Mouse (Mus musculus): ENCODE data around the gene Gm21992. TPM values are rescaled to one million over a fixed set of nuclear protein-coding genes. Genes with fewer than 3 reads are reported as not detected.
"Not testable (repeated sequence)": the region's sequence is repeated elsewhere in the genome, so short reads cannot be mapped to it uniquely, and the experiment has no call there.

The Gm21992 gene
- polyA plus RNA-seq, 1 experiment = 9.0 TPM

DNA sequence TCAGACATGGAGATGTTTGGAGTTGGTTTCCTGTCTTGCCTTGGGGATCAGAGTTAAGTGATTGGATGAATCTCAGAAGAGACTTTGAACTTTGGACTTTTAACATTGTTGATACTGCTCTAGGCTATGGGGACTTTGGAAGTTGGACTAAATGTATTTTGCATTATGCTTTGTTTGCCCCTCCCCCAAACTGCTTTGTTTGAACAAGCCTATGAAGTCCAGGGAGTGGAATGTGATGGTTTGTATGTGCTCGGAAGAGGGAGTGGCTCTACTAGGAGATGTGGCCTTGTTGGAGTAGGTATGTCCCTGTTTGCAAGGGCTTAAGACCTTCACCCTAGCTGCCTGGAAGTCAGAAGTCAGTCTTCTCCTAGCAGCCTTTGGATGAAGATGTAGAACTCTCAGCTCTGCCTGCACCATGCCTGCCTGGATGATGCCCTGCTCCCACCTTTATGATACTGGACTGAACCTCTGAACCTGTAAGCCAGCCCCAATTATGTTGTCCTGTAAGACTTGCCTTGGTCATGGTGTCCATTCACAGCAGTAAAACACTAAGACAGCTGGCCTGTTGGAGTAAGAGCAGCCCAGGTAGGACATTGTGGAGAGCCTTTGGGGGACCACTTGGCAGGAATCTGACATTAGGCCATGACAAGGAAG, 5.9 kb upstream of the Gm21992 start:
- H3K4me3 ChIP-seq (ENCODE audit: insufficient read depth, low read length) = no peak overlapping the region
- TF ChIP-seq POLR2A (IDR thresholded peaks at IDR 0.05; ENCODE audit: borderline replicate concordance, low read depth, low read length) = no peak
- no peak for TF ChIP-seq CTCF (IDR thresholded peaks at IDR 0.05; ENCODE audit: low read depth, low read length)
- no peak overlapping the region for H3K27ac ChIP-seq (ENCODE audit: insufficient read depth, low read depth, low read length)
- H3K4me1 ChIP-seq (ENCODE audit: control insufficient read depth, insufficient read depth, low read length) = no peaks in the 10 kb centered on the region

DNA sequence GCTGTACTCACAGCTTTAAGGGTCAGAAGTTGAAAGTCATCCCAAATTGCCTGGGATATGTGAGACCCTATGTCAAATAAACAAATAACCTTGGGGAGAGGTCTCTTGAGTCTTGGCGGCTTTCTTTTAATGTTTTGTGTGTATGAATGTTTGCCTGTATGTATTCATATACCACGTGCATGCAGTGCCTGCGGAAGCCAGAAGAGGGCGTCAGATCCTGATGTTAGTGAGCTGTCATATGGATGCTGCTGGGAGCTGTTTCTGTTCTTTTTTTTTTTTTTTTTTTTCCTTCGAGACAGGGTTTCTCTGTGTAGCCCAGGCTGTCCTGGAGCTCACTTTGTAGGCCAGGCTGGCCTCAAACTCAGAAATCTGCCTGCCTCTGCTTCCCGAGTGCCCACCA, 1.6 kb upstream of the Gm21992 start:
- Histone ChIP-seq H3K4me1 (ENCODE audit: control insufficient read depth, insufficient read depth, low read length) (peaks cover 5% of the 10 kb centered on the region), H3K27ac (ENCODE audit: insufficient read depth, low read depth, low read length) (no peak overlapping the region), H3K4me3 (ENCODE audit: insufficient read depth, low read length) (no peak overlapping the region)
- TF ChIP-seq POLR2A (IDR thresholded peaks at IDR 0.05; ENCODE audit: borderline replicate concordance, low read depth, low read length) (no peak), CTCF (IDR thresholded peaks at IDR 0.05; ENCODE audit: low read depth, low read length) (no peak)

DNA sequence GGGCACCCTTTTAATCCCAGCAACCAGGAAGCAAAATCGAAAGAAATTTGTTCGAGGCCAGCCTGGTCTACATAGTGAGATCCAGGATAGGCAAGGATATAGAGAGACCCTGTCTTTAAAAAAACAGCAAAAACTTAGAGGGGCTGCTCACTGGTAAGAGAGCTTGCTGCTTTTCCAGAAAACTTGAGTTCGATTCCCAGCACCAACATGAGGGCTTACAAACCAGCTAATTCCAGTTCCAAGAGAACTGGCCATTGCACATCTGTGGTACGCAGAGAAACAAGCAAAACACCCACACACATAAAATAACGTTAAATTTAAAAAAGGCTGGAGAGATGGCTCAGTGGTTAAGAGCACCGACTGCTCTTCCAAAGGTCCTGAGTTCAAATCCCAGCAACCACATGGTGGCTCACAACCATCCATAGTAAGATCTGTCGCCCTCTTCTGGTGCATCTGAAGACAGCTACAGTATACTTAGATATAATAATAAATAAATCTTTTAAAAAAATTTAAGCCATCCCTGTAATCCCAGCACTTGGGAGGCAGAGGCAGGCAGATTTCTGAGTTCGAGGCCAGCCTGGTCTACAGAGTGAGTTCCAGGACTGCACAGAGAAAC, 1.0 kb upstream of the Gm21992 start:
- peak overlapping the region; percentile 70 for H3K4me3 ChIP-seq (ENCODE audit: insufficient read depth, low read length)
- H3K4me1 ChIP-seq (ENCODE audit: control insufficient read depth, insufficient read depth, low read length) = not testable (repeated sequence)
- H3K27ac ChIP-seq (ENCODE audit: insufficient read depth, low read depth, low read length) = peak overlapping the region; percentile 80; the same call in 1 of the 2 replicates

DNA sequence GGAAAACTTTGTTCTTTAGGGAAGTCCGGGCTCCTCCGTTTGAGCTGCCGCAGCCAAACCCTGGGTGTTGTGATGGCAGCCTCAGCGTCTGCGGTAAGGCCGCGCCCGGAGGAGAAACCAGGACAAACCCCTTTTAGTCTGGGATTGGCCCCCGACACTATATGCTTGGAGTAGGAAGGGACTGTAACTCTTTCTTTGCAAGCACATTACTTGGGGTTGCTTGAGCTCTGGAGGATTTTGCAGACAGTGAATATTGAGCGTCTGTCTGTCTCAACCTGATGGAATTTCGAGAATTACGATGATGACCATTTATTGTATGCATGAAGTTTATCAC, 464 bp upstream of the Gm21992 start:
- Histone ChIP-seq H3K27ac (ENCODE audit: insufficient read depth, low read depth, low read length) (peak overlapping the region; percentile 80), H3K4me1 (ENCODE audit: control insufficient read depth, insufficient read depth, low read length) (peaks cover 10% of the 10 kb centered on the region), H3K4me3 (ENCODE audit: insufficient read depth, low read length) (peak overlapping the region; percentile 70)
- TF ChIP-seq POLR2A (IDR thresholded peaks at IDR 0.05; ENCODE audit: borderline replicate concordance, low read depth, low read length) (no peak; the same call in 1 of the 2 replicates), CTCF (IDR thresholded peaks at IDR 0.05; ENCODE audit: low read depth, low read length) (no peak)

DNA sequence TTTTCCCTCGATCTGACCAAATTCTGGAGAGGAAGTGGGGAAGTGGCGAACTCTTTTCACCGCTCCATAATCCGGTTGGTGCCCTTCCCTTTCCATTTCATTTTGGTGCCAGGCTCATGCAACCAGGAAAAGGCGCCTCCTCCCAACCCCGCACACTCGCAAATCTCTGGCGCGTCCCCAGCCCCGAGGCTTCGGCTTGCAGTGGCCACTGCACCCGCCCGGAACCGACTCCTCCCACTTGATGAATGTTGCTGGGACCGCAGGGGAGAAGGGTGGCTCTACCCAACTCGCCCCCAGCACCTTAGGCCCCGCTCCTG, 708 bp downstream of the Gm21992 start:
- no peak for TF ChIP-seq POLR2A (IDR thresholded peaks at IDR 0.05; ENCODE audit: borderline replicate concordance, low read depth, low read length)
- no peak for TF ChIP-seq CTCF (IDR thresholded peaks at IDR 0.05; ENCODE audit: low read depth, low read length)
- peaks cover 10% of the 10 kb centered on the region for H3K4me1 ChIP-seq (ENCODE audit: control insufficient read depth, insufficient read depth, low read length)
- peak overlapping the region; percentile 90 for H3K4me3 ChIP-seq (ENCODE audit: insufficient read depth, low read length)
- peak overlapping the region; percentile 71 for H3K27ac ChIP-seq (ENCODE audit: insufficient read depth, low read depth, low read length)

DNA sequence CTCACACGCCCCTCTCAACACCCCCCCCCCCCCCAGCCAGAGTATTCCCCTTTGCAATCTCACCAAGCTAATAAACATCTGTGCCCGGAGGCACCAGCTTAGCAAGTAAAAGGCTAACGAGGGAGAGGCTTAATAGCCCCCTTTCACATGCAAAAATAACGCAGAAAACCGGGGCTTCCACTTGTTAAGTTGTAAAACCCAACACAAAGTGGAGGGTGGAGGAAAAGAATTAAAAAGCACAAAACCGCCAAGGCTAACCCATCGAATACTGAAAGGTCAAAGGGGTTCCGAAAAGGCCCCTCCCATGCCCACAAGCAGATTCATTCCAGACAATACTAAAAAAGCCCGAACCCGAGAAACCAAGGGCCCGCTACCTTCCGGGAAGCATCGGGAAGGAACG, 1.1 kb downstream of the Gm21992 start:
- Histone ChIP-seq H3K4me1 (ENCODE audit: control insufficient read depth, insufficient read depth, low read length) (peaks cover 10% of the 10 kb centered on the region), H3K4me3 (ENCODE audit: insufficient read depth, low read length) (peak overlapping the region; percentile 90), H3K27ac (ENCODE audit: insufficient read depth, low read depth, low read length) (peak overlapping the region; percentile 71)
- TF ChIP-seq POLR2A (IDR thresholded peaks at IDR 0.05; ENCODE audit: borderline replicate concordance, low read depth, low read length) = no peak
- no peak for TF ChIP-seq CTCF (IDR thresholded peaks at IDR 0.05; ENCODE audit: low read depth, low read length)

DNA sequence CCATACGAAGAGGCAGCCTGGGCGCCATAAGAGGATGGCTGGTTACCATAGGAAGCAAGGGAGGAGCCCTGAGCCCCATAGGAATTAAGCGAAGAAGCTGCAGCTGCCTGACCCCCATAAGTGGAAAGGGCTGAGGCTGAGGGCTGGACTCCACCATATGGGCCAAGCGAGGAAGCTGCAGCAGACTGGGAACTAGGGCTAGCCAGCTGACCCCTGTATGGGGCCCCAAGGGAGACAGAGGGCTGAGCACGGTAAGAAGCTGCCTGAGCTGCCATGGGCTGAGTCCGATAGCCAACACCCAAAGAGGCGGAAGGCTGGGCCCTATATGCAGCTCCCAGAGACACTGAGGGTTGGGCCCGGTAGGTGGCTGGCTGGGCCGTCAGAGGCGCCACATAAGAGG, 8.1 kb downstream of the Gm21992 start:
- Histone ChIP-seq H3K4me1 (ENCODE audit: control insufficient read depth, insufficient read depth, low read length) (peaks cover 7% of the 10 kb centered on the region), H3K4me3 (ENCODE audit: insufficient read depth, low read length) (no peak overlapping the region), H3K27ac (ENCODE audit: insufficient read depth, low read depth, low read length) (no peak overlapping the region)
- no peak for TF ChIP-seq CTCF (IDR thresholded peaks at IDR 0.05; ENCODE audit: low read depth, low read length)
- no peak for TF ChIP-seq POLR2A (IDR thresholded peaks at IDR 0.05; ENCODE audit: borderline replicate concordance, low read depth, low read length)

DNA sequence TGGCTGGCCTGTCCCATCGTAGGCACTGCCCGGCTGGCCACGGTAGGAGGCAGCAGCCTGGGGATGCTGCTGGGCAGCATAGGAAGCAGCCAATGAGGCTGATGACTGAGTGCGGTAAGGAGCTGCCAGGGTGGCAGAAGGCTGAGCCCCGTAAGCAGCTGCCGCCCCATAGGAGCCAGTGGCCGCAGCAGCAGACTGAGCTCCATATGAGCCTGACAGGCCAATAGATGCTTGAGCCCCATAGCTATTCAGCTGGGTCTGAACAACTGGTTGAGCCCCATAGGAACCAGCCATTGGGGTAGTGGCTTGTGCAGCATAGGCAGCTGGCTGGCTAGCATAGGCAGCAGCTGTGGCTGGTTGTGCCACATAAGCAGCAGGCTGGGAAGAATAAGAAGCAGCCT, 8.7 kb downstream of the Gm21992 start:
- no peak for TF ChIP-seq POLR2A (IDR thresholded peaks at IDR 0.05; ENCODE audit: borderline replicate concordance, low read depth, low read length)
- TF ChIP-seq CTCF (IDR thresholded peaks at IDR 0.05; ENCODE audit: low read depth, low read length) = no peak
- no peak overlapping the region for H3K27ac ChIP-seq (ENCODE audit: insufficient read depth, low read depth, low read length)
- H3K4me3 ChIP-seq (ENCODE audit: insufficient read depth, low read length) = no peak overlapping the region
- H3K4me1 ChIP-seq (ENCODE audit: control insufficient read depth, insufficient read depth, low read length) = peaks cover 2% of the 10 kb centered on the region

DNA sequence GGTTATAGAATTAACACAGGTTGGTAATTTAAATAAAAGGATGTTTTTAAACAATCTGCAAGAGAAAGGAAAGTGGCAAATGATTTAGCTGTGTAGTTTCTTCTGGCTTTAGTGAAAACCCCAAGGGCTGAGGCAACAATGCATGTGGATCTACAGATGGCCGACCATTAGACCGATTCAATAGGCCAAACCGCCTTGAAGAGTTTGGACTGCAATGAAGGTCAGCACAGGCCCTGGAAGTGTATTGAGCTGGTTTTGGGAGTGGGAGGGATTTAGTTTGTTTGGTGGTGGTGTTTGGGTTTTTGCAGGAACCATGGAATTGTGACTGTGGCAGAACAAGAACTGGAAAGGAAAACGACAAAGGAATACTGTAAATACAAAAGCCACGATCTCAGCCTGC, 12.3 kb downstream of the Gm21992 start:
- TF ChIP-seq POLR2A (IDR thresholded peaks at IDR 0.05; ENCODE audit: borderline replicate concordance, low read depth, low read length) (no peak), CTCF (IDR thresholded peaks at IDR 0.05; ENCODE audit: low read depth, low read length) (no peak)
- H3K4me3 ChIP-seq (ENCODE audit: insufficient read depth, low read length) = no peak overlapping the region
- no peak overlapping the region for H3K27ac ChIP-seq (ENCODE audit: insufficient read depth, low read depth, low read length)
- H3K4me1 ChIP-seq (ENCODE audit: control insufficient read depth, insufficient read depth, low read length) = peaks cover 4% of the 10 kb centered on the region

DNA sequence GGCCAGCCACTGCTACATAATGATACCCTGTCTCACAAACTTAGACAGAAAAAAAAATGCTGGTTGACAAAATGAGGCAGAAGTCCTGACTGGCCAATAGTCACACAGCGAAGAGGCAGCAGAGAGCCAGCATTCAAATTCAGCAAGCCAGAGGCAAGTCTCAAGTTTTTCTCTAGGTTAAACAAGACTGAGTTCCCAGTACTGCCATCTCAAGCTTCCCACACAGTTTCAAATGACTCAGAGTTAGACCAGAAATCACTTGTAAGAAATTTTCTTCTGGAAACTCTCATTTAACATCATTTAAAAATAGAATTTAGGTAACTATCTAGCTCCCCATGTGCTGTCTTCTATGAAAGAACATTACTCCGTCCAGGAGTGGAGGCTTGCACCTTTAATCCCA, 13.6 kb downstream of the Gm21992 start:
- H3K4me3 ChIP-seq (ENCODE audit: insufficient read depth, low read length) = no peak overlapping the region
- H3K27ac ChIP-seq (ENCODE audit: insufficient read depth, low read depth, low read length) = no peak overlapping the region
- TF ChIP-seq CTCF (IDR thresholded peaks at IDR 0.05; ENCODE audit: low read depth, low read length) (no peak), POLR2A (IDR thresholded peaks at IDR 0.05; ENCODE audit: borderline replicate concordance, low read depth, low read length) (no peak)
- H3K4me1 ChIP-seq (ENCODE audit: control insufficient read depth, insufficient read depth, low read length) = peaks cover 4% of the 10 kb centered on the region

DNA sequence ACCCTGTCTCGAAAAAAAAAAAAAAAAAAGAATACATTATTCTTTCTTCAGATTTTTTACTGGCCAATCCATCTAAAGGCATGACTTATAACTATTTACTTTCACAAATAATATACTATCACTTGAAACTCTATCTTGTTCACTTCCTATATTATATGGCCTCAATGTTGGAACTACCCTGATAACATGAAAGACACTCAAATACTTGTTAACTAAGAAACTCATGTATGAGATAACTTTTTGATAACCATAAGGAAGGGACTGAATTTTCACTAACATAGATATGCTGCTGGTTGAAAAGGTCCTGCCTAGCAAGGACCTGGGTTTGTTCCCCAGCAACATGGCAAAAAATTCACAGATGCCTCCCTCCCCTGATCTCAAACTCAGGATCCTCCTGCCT, 15.5 kb downstream of the Gm21992 start:
- TF ChIP-seq POLR2A (IDR thresholded peaks at IDR 0.05; ENCODE audit: borderline replicate concordance, low read depth, low read length) (no peak), CTCF (IDR thresholded peaks at IDR 0.05; ENCODE audit: low read depth, low read length) (no peak)
- H3K4me3 ChIP-seq (ENCODE audit: insufficient read depth, low read length) = no peak overlapping the region
- H3K4me1 ChIP-seq (ENCODE audit: control insufficient read depth, insufficient read depth, low read length) = peaks cover 7% of the 10 kb centered on the region
- no peak overlapping the region for H3K27ac ChIP-seq (ENCODE audit: insufficient read depth, low read depth, low read length)
